Mouse (Mus musculus): Measurements from ENCODE around the gene Pdzrn4. TPM values are rescaled to one million over a fixed set of nuclear protein-coding genes. Genes with fewer than 3 reads are reported as not detected.
A peak's percentile ranks its signal among the peaks of the same experiment; 100 is the strongest.

The Pdzrn4 gene
- polyA plus RNA-seq, 2 experiments, result 1.4 to 1.9 TPM

GRCm38 (mm10) chr15:92515651-92516050 is 119.0 kb downstream of the Pdzrn4 start:
- no peak for TF ChIP-seq POLR2A (IDR thresholded peaks at IDR 0.05; ENCODE audit: borderline replicate concordance, extremely low read depth, insufficient read depth, insufficient read length)
- no peak for ATAC-seq (ENCODE audit: low FRiP score, low read depth)
- no peak overlapping the region for H3K4me2 ChIP-seq (replicated peaks; ENCODE audit: low read depth, low read length, severe bottlenecking)
- H3K27ac ChIP-seq (replicated peaks; ENCODE audit: low read depth, low read length), result no peak overlapping the region
- H3K27me3 ChIP-seq (ENCODE audit: control insufficient read depth, insufficient read depth, low read length), result no peaks in the 10 kb centered on the region
- no peak overlapping the region for H3K9ac ChIP-seq (ENCODE audit: low read depth, low read length, severe bottlenecking)
- no peaks in the 10 kb centered on the region for H3K36me3 ChIP-seq (ENCODE audit: control insufficient read depth, insufficient read depth, low read length)
- no peak for DNase-seq (ENCODE audit: low spot score)
- peaks cover 3% of the 10 kb centered on the region for H3K4me1 ChIP-seq (ENCODE audit: control insufficient read depth, insufficient read depth, low read length)
- H3K9me3 ChIP-seq (ENCODE audit: control insufficient read depth, low read length), result no peaks in the 10 kb centered on the region
- WGBS, result 23% methylated on average over 1 of the region's 1 CpGs
- no peak overlapping the region for H3K4me3 ChIP-seq (replicated peaks; ENCODE audit: low read length)

- Histone ChIP-seq H3K4me1 (ENCODE audit: control insufficient read depth, insufficient read depth, low read length) (peaks cover 13% of the 10 kb centered on the region), H3K27ac (replicated peaks; ENCODE audit: low read depth, low read length) (no peak overlapping the region), H3K9ac (ENCODE audit: low read depth, low read length, severe bottlenecking) (no peak overlapping the region), H3K4me2 (replicated peaks; ENCODE audit: low read depth, low read length, severe bottlenecking) (0 out of 2 replicates have a peak overlapping the region, but pooled peaks have one; percentile 10), H3K9me3 (ENCODE audit: control insufficient read depth, low read length) (no peaks in the 10 kb centered on the region), H3K4me3 (replicated peaks; ENCODE audit: low read length) (no peak overlapping the region), H3K27me3 (ENCODE audit: control insufficient read depth, insufficient read depth, low read length) (no peaks in the 10 kb centered on the region), H3K36me3 (ENCODE audit: control insufficient read depth, insufficient read depth, low read length) (no peaks in the 10 kb centered on the region)
- TF ChIP-seq POLR2A (IDR thresholded peaks at IDR 0.05; ENCODE audit: borderline replicate concordance, extremely low read depth, insufficient read depth, insufficient read length), result no peak
- DNase-seq (ENCODE audit: low spot score), result no peak
- 26% methylated on average over 19 of the region's 19 CpGs for WGBS
- no peak for ATAC-seq (ENCODE audit: low FRiP score, low read depth)
Measured at GRCm38 (mm10) chr15:92520677-92521225, 124.1 kb downstream of the Pdzrn4 start.

GRCm38 (mm10) chr15:92521686-92522085 is 125.0 kb downstream of the Pdzrn4 start:
- no peaks in the 10 kb centered on the region for H3K36me3 ChIP-seq (ENCODE audit: control insufficient read depth, insufficient read depth, low read length)
- no peak overlapping the region for H3K4me2 ChIP-seq (replicated peaks; ENCODE audit: low read depth, low read length, severe bottlenecking)
- peaks cover 13% of the 10 kb centered on the region for H3K4me1 ChIP-seq (ENCODE audit: control insufficient read depth, insufficient read depth, low read length)
- ATAC-seq (ENCODE audit: low FRiP score, low read depth), result no peak
- H3K9ac ChIP-seq (ENCODE audit: low read depth, low read length, severe bottlenecking), result no peak overlapping the region
- H3K27ac ChIP-seq (replicated peaks; ENCODE audit: low read depth, low read length), result no peak overlapping the region
- H3K27me3 ChIP-seq (ENCODE audit: control insufficient read depth, insufficient read depth, low read length), result no peaks in the 10 kb centered on the region
- H3K4me3 ChIP-seq (replicated peaks; ENCODE audit: low read length), result no peak overlapping the region
- WGBS, result 15% methylated on average over 7 of the region's 7 CpGs
- TF ChIP-seq POLR2A (IDR thresholded peaks at IDR 0.05; ENCODE audit: borderline replicate concordance, extremely low read depth, insufficient read depth, insufficient read length), result no peak
- DNase-seq (ENCODE audit: low spot score), result peak; percentile 52
- H3K9me3 ChIP-seq (ENCODE audit: control insufficient read depth, low read length), result peaks cover under 1% of the 10 kb centered on the region; the same call in 1 of the 2 replicates

GRCm38 (mm10) chr15:92524917-92525316 is 128.2 kb downstream of the Pdzrn4 start:
- H3K27ac ChIP-seq (replicated peaks; ENCODE audit: low read depth, low read length), result no peak overlapping the region
- peaks cover 13% of the 10 kb centered on the region for H3K4me1 ChIP-seq (ENCODE audit: control insufficient read depth, insufficient read depth, low read length)
- no peaks in the 10 kb centered on the region for H3K36me3 ChIP-seq (ENCODE audit: control insufficient read depth, insufficient read depth, low read length)
- H3K4me2 ChIP-seq (replicated peaks; ENCODE audit: low read depth, low read length, severe bottlenecking), result no peak overlapping the region
- TF ChIP-seq POLR2A (IDR thresholded peaks at IDR 0.05; ENCODE audit: borderline replicate concordance, extremely low read depth, insufficient read depth, insufficient read length), result no peak
- H3K27me3 ChIP-seq (ENCODE audit: control insufficient read depth, insufficient read depth, low read length), result no peaks in the 10 kb centered on the region
- no peak overlapping the region for H3K4me3 ChIP-seq (replicated peaks; ENCODE audit: low read length)
- DNase-seq (ENCODE audit: low spot score) (no peak), ATAC-seq (ENCODE audit: low FRiP score, low read depth) (no peak)
- WGBS, result 6% methylated on average over 2 of the region's 2 CpGs
- peaks cover 4% of the 10 kb centered on the region for H3K9me3 ChIP-seq (ENCODE audit: control insufficient read depth, low read length)
- H3K9ac ChIP-seq (ENCODE audit: low read depth, low read length, severe bottlenecking), result no peak overlapping the region

GRCm38 (mm10) chr15:92525416-92525815 is 128.7 kb downstream of the Pdzrn4 start:
- DNase-seq (ENCODE audit: low spot score), result no peak
- Histone ChIP-seq H3K4me1 (ENCODE audit: control insufficient read depth, insufficient read depth, low read length) (peaks cover 12% of the 10 kb centered on the region), H3K9me3 (ENCODE audit: control insufficient read depth, low read length) (peaks cover 4% of the 10 kb centered on the region), H3K27ac (replicated peaks; ENCODE audit: low read depth, low read length) (no peak overlapping the region), H3K9ac (ENCODE audit: low read depth, low read length, severe bottlenecking) (no peak overlapping the region), H3K4me2 (replicated peaks; ENCODE audit: low read depth, low read length, severe bottlenecking) (no peak overlapping the region), H3K36me3 (ENCODE audit: control insufficient read depth, insufficient read depth, low read length) (no peaks in the 10 kb centered on the region), H3K4me3 (replicated peaks; ENCODE audit: low read length) (no peak overlapping the region), H3K27me3 (ENCODE audit: control insufficient read depth, insufficient read depth, low read length) (no peaks in the 10 kb centered on the region)
- whole genome bisulfite sequencing, result 73% methylated on average over 9 of the region's 9 CpGs
- ATAC-seq (ENCODE audit: low FRiP score, low read depth), result no peak
- no peak for TF ChIP-seq POLR2A (IDR thresholded peaks at IDR 0.05; ENCODE audit: borderline replicate concordance, extremely low read depth, insufficient read depth, insufficient read length)
